Mouse (Mus musculus) thymus, postnatal 14 days (tissue): Measurements from ENCODE around the gene Fam117b.
A peak's percentile ranks its signal among the peaks of the same experiment; 100 is the strongest.

Experiments
- DNase-seq: peaks from one replicate; pipeline ENCODE4 v3.0.0; 2021

Fam117b gene

DNA sequence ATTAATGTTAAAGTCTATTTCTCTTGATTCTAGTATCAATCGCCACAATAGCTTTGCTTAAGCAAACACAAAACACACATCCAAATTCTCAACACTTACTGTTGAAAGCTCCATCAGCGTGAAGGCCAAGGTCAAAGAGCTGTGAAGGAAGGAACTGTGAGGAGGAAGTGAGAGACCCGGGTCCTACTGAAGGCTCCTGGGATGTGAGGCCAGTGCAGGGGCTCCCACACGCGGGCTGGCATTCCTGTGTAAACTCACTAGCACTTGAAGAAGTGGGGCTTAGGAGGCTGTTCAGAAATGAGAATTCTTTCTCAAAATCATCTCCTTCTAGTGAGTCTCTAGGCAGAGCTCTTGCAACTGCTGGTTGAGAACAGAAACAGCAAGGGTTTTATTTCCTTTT is 84.5 kb downstream of the Fam117b start:
- DNase-seq = no peak

DNA sequence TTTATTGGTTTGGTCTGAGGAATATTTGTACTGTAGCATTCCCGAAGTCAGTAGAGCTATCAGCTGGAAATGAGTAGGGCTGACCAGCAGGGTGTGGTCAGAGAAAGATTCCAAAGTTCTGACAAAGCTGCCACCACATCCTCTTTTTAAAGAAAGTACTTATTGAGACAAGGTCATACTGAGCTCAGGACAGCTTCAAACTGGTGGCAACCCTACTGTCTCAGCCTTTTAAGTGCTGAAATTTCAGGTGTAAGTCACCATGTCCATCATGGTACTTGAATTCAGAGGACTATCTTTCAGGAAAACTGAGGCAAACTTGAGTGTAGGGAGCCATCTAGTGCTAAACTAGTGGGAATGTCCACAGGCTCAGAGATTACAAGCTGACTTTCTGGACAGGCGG is 87.5 kb downstream of the Fam117b start:
- DNase-seq = no peak

DNA sequence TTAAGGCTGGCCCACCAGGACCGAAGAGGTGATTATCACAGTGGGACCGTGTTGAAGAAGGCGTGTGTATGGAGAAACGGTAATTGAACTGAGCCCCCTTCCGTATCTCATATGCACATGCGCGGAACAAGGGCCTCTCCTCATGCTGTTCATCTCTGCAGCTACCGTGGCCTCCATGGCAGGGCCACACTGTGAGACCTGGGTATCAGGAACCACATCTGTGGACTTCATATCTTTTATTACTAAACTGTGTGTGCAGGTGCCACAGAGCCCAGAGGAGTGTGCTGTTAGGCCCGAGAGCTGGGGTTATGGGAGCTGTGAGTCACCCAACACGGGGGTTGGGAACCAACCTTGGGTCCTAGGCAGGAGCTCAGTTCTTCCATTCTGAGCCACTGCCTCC is 94.5 kb downstream of the Fam117b start:
- no peak for DNase-seq

DNA sequence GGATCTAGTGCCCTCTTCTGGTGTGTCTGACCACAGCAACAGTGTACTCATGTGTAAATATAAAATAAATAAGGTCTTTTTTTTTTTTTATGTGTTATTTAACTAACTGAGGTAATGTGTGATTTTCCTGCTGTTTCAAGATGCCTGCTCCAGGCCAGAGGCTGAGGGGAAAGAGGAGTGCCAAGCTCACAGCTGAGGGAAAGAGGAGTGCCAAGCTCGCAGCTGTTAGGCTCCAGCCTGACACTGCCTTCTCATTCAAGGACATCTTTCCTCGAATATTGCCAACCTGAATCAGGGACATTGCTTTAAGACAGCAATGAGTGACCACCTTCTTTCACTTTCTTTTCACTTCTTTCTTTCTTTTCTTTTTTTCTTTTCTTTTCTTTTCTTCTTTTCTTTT is 95.9 kb downstream of the Fam117b start:
- no peak for DNase-seq

DNA sequence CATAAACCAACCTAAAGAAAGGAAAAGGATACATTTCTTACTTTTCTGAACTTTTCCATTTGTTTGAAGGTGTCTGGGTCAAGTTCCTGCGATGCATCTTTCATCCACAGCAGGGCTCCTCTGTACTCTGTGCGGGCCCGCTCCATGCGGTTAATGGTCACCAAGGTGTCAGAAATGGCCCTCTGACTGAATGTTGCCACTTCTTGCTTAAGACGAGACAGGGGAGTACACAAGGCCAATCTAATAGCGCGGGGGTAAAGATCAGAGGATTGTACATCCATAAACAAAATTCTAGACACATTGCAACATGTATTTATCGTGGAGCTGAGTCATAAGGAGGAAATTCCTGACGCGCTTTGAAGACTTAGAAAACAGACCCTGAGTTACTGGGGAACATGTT is 101.0 kb downstream of the Fam117b start:
- DNase-seq = no peak

DNA sequence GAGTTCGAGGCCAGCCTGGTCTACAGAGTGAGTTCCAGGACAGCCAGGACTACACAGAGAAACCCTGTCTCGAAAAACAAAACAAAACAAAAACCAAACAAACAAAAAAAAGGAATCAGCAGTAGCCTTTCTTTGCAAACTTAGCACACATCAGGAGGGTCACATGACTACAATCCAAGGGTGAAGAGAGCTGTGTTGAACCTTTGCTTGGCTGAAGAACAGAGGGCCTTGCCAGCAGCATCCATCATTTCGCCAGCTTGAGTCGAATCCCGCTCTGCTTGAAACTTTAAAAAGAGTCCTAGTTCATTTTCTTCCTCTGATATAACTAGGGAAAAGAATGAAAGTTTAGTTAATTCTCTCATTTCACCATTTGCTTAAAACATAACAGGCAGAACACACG is 102.7 kb downstream of the Fam117b start:
- DNase-seq = no peak

DNA sequence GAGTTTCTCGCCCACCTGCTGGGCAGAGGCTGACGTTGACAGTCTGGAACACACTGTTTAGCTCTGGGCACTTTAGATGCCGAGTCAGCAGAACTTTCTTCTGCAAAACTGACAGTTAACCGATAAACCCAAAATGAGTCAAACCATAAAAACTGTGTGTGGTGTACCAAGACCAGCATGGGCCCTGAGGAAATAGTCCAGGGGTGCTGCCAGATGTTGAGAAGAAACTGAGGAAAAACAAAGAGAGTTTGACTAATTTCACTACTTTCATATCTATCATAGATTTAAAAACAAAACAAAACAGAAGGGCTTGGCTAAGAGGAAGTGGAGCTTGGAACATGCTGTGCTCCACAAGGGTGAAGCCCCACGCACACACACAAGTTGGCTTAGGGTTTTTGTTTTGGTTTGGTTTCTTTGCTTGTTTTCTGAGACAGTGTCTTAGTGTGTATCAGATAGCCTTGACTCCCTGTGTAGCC is 103.4 kb downstream of the Fam117b start:
- peak; percentile 16 for DNase-seq

DNA sequence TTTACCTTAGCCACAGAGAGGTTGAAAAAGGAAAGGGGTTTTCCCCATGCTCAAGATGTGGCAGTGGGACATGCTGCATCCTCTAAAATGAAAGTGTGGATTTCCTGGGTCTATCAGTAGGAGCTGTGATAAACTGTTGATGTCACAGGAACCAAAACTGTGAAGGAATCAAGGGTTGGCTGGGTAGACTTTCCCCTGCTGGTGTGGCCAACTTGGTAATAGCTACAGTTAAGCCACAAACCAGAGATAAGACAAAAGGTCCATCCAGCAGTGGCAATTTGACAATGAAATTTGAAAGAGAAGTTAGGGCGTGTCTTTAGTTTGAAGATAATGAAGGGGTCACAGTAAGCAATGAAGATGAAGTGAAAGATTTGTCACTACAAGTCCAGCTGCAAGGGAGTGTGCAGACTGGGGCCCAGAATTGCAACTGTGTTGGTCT is 104.2 kb downstream of the Fam117b start:
- DNase-seq = no peak
